Mouse (Mus musculus) R1 (cell line): ENCODE measurements around the gene Smarcad1.

Source experiments
- DNase-seq: peaks from one replicate; pipeline ENCODE4 v3.0.0-alpha.2; 2018; ENCODE audit warnings: low read depth, low spot score

Smarcad1 gene

DNA sequence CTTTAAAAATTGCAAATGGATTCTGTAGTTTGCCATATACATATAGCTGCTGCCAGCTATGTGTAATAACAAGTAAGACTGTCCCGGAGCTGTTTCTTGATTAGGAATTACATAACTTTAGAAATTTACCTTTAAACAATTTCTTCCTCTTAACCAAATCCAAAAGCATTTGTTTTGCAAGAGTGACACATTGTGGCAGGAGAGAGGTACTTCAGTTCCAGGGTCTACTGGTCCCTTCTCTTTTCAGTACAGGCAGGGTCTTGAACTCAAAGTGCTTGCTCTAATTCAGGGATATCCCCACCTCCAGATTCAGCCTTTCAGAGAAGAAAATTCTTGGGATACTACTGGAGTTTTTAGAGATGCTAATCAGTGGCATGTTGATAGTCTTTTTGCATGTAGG is 36.8 kb downstream of the Smarcad1 start:
- DNase-seq = peak; percentile 77

DNA sequence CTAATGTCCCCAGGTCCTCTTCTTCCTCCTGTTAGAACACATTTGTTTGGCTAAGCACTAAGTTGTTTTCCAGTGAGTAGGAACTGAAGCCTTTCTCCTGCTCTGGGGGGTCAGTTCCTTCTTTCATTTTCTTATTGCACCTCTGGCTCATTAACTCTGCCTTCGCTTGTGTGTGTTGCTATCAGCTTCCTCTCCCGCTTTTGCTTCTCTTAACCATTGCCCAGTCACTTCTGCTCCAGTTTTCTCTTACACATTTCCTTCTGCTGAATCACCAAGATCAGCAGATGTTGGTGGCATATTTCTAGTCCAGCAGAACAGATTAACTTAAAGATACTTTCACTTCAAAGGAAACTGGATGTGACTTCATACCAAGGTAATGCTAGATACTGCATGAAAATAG is 72.5 kb downstream of the Smarcad1 start:
- DNase-seq = no peak

DNA sequence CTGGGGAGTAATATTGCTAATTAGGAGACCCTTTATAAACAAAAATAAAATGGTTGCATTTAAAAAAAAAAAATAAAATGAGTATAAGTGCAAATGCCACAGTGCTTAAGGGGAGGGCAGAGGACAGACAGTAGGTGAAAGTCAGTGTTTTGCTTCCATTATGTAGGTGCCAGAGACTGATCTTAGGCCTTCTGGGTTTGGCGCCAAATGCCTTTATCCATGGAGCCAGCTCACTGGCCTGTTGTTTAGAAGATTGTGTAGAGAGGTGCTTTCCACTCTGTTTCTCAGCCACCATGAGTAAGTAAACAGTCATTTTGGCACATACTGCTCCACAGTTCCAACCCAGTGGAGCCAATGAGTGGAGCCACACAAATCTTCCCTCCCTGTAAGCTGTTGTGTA is 75.2 kb downstream of the Smarcad1 start:
- no peak for DNase-seq

DNA sequence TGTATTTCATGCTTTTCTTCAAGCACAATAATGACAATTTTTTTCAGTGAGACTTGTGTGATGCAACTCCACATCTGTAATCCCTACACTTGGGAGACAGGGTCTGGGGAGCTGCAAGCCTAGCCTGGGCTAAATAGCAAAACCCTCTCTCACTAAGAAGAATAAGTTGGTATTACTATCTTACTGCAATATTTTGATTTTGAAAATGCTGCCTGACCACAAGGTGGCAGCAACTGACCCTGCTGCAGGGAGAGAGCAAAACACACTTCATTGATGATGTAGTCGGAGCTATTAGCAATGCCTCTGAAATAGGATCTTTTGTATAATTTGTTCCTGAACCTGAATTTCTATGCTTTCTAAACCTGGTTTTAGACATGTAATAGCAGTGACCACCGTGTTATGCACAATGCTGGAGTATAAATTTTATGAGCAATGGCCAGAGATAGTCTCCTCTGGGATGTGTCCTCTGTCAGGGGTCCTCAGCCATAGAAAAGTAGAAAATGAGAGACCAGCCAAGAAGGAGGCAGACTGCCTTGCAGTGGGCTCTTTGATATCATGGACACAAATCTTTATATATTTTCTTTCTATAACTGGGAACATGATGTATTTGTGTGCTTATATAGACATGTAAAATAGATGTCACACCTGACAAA is 83.8 kb downstream of the Smarcad1 start:
- peak; percentile 49 for DNase-seq

DNA sequence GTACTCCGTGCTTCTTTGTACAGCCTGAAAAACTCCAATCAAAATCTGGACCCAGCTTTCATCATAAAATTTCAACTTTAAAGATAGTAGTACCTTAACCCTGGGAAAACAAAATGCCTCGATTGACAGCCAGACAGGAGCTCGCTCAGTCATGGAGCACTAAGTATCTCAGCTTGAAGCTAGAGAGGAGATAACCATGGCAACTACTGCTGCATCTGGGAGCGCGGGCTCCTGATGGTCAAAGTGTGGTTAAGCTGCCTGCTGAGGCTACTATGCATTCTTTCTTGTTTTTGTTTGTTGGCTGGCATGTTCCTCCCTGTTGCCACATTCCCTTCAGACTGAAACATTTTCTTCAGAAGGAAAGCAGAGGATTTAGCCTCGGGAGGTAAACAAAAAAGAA is 90.0 kb downstream of the Smarcad1 start:
- DNase-seq = peak; percentile 58

DNA sequence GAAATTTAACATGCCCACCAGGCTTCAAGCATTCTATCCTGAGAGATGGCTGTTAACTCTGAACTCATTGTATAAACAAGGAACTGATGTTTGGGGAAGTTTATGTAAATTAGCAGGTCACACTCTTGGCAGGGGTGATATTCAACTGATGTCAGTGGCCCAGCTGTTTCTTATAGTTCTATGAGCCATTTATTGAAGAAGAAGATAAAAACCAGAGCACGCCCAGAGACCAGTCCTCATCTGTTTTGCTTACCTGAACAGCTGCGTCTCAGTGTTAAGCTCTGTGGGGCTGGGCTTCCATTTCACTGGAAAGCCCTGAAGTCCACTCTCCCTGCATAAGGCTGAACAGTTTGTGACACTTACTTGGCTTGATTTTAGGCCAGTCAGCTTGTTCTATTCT is 95.4 kb downstream of the Smarcad1 start:
- no peak for DNase-seq

DNA sequence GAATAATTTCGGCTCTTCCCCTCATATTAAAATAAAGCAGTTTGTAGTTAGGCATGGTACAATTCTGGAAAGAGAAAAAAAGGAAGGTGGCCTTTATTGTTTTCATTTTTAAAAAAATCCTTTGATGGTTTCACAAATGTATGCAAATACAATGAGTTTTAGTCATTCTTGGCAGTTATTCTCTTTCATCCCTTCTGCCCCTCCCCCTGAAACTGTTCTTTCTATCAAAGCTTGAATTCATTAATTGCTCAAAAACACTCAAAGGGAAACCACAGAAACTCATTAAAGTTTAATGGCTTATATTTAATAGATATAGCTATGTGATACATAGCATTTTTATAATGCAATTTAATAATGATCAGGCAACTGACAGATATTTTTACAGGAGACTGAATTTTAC is 95.9 kb downstream of the Smarcad1 start:
- DNase-seq = no peak

DNA sequence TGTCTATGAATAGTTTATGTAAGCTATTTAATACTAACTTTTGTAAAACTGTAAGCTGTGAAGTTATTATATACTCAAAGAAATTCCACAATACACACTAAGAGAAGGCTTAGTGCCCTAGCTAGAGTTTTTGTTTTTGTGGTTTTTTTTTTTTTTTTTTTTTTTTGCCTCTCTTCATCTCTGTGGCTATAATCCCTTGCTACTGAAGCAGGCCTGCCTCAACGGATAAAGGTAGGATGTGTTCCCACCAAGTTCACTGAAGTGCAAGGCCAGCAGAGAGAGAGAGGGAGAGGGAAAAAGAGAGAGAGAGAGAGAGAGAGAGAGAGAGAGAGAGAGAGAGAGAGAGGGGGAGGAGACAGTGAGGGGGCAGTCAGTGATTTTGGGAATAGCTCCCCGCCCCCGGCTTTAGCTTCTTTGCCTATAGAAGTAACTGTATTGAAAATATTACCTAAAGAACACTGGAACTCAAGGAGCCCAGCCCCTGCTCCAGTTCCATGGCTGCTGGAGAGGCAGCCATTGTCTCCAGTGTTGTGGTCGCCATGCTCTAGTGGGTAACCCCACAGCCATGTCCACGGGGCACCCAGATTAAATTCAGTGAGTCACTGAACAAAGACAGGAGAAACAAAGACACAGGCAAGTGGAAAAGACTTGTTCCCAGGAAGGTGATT is 97.8 kb downstream of the Smarcad1 start:
- DNase-seq = no peak

DNA sequence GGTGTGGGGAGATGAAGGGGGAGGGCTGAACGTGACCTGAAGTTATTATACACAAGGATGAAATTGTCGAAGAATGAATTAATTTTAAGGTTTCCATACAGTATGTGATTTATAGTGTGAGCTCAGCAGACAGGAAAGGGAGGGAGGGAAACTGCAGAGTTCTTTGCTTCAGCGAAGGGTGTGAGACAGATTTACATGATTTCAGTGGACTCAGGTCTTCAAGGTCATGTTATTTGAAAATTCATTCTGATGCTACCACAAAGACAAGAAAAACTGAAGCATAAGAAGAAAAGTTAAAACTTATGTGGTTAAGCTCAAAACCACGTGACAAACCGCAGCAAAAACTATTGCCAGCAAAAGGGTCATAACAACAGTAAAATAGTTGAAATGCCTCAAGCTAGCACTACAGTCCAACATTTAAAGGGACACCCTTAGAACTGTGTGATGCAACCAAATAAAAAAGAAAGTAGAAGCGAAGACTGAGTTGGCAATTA is 98.4 kb downstream of the Smarcad1 start:
- DNase-seq = no peak

DNA sequence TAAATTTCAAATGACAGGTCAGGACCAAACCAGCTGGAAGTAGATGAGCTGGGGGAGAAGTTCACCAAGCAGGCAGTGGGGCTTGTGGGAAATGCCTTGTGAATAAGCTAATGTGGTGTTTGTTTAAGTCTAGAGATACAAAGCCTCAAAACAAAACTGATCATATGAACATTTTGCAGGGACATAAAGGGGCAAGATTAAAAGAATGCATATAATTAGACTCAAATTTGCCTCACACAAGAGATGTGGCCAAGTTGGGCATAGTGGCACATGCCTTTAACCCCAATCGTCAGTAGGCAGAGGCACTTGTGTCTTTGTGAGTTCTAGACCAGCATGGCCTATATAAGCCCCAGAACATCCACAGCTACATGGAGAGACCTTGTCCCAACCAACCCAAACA is 99.9 kb downstream of the Smarcad1 start:
- no peak for DNase-seq

DNA sequence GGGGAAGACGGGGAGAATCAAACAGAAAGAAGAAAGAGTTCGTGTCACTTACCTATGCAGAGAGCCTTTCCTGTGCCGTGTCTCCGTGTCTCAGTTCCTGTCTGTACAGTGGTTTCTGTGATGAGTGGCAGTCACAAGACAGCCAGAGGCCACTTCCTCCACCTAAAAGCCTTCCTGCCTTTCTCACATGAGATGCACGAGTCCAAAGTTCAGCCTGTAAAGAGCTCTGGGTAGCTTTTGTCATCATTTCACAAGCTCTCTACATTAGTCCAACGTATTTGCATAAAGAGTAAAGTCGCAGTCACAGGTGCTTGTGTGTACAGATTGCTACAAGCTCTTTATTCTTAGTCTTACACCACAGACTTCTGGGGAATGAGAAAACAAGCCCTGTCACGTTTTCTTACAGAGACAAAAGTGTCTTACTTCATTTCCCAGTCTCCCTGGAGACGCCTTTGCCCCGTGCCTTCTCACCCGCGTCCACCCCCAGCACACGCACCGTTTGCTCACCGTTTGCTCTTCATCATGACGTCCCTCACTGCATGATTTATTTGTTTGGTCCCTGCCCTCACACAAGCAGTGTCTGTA is 102.3 kb downstream of the Smarcad1 start, which contains the start of gene Hpgds:
TSS of gene Hpgds (minus strand) at position 288 of the 585 bp plus-strand sequence.
- no peak for DNase-seq

DNA sequence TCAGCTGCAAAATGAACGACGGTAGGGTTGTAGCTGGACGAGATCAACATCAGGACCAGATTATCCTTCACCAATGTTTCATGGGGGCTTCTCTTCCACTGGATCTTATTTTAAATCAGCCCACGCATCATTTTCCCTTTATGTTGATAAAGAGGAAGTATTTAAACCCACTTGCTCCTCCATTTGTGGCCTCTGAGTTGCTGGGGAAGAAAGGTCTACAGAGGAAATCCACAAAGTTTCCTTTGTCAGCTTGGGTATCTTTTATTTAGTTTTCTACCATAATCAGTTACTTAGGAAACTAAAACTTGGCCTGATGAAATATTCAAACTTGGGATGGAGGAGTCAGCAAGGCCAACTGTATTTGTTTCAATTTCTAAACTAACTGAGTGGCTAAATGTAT is 104.0 kb downstream of the Smarcad1 start:
- no peak for DNase-seq

DNA sequence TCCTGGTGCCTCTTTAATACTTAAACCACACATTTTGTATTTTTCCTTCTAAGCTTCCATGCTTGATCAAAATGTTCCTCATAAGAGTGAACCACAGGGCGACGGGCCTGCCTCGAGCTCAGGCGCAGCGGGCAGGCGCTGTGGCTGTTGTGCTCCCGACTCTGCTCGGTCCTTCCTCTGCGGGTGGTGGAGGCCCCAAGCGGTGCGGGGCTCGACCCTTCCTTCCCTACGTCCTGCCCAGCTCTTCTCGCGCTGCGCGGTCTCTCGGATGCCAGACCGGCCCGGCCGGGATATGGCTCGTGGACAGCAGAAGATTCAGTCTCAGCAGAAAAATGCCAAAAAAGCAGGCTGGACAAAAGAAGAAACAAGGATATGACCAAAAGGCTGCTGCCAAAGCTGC is 108.3 kb downstream of the Smarcad1 start:
- DNase-seq = peak; percentile 25

DNA sequence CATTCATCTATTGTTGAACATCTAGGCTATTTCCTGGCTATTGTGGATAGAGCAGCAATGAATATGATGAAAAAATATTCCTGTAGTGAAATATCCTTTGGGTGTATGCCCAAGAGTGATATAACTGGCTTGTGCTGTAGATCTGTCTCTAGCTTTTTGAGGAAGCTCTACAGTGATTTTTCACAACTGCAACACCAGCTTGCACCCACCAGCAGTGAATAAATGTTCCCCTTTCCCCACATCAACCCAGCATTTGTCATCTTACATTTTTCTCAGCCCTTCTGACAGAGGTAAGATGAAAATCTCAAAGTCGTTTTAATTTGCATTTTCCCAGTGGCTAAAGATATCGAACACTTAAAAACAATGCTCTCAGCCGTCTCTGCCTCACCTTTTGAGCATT is 111.2 kb downstream of the Smarcad1 start:
- DNase-seq = no peak

DNA sequence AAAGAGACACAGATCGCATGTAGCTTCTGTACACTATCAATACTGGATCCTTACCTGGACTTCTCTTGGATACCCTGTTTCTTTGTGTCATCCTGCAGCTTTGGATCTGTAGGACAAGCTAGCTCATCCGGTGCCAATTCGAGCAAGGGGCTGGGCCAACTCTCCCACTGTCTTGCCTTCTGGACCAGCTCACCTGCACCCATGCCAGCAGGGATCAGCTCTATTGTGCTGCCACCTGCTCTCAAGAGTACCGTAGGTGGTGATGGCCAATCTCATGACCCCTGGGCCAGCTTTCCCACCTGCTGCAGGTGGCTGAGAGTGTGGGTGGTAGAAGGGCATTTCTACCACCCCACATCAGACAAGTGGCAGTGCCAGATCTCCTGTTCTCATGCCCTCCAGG is 114.7 kb downstream of the Smarcad1 start:
- no peak for DNase-seq

DNA sequence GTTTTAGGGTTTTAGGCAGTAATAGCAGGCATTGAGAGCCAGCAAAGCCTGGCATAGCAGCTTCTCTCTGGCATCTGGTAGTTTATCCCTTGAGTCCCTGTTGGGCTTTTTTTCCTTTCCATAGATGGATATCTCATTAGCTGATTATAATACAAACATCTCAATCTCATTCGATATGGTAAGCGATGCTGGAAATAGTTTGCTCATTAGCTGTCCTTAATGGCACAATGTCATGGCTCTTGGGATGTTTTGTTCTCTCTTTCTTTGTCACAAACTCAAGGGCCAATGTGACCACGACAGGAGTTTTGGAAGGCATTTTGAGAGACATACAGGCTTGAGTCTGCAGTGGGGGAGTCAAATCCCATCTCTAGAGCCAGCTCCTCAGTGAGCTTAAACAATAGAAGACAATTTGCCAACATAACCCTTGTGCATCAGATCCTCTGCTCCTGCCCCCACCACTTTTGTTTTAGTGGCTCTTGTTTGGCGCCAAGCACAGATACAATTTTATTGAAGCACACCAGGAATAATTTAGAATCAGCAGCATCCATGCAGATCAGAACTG is 117.1 kb downstream of the Smarcad1 start:
- no peak for DNase-seq

DNA sequence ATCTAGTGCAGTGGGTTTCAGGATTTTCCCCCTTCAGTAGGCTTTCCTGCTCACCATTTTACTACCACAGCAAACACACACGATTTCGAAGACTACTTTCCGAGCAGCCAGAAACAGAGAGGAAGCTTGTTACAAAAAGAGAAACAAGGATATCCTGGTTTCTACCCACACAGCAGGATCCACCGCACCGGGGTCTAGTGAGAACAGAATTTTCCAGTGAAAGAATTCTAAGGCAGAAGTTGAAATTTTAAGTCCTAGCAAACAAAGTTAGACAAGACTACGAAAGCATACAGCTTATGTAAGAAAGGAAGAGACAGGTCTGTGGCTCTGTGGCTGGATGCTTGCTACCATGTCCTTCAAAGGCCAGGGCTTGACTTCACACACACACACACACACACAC is 121.8 kb downstream of the Smarcad1 start:
- no peak for DNase-seq

DNA sequence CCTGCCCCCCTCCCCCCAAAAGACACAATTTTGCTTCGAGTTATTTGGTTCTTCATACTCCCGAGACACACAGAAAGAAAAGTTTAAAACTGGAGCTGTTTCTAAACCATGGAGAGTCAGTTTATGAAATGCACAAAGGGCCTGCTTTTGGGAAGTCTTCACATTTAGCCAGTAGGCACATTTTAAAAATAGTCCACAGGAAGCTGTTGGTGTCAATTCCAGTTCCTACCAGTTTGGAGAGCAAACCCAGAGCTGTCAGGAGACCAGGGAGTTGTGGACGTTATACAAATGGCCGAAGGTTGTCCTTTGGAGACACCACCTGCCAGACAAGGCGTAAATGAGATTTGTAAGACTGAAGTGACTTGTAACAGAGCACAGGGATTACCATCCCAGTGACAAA is 122.6 kb downstream of the Smarcad1 start:
- peak; percentile 5 for DNase-seq
